In genomic region chr3:145105076-145105772, GRCm38 (mm10) we compare ENCODE assay signal across 17 mouse cellular contexts. TPM values are rescaled to one million over a fixed set of nuclear protein-coding genes. Genes with fewer than 3 reads are reported as not detected.
DNase-seq lines count a peak whose midpoint lies in the region; ATAC-seq lines count a peak whose summit lies in the region.
"Had no signal": no experiment of that assay in that cellular context is flagged by ENCODE, and none has a peak within 500 bp of the region (broad histone marks: within the 10 kb centered on the region; RNA-seq: fewer than 3 reads in every experiment).

No protein-coding gene starts in this region.

- no peak for ATAC-seq in hindbrain, embryonic 13.5 days (ENCODE audit: low FRiP score)
- ATAC-seq: intestine, embryonic 16.5 days; Patski had no signal

- H3K4me2 ChIP-seq in hindbrain, embryonic 13.5 days, result no peak overlapping the region
- H3K4me2 ChIP-seq: embryonic facial prominence, embryonic 15.5 days; midbrain, embryonic 12.5 days had no signal

- H3K4me1 ChIP-seq in hindbrain, embryonic 13.5 days (replicated peaks), result no peaks in the 10 kb centered on the region
- H3K4me1 ChIP-seq: embryonic facial prominence, embryonic 15.5 days; midbrain, embryonic 12.5 days had no signal

- no peak overlapping the region for H3K9ac ChIP-seq in hindbrain, embryonic 13.5 days
- H3K9ac ChIP-seq: embryonic facial prominence, embryonic 15.5 days; liver, embryonic 14.5 days; midbrain, embryonic 12.5 days had no signal

- no peaks in the 10 kb centered on the region for H3K9me3 ChIP-seq in hindbrain, embryonic 13.5 days
- H3K9me3 ChIP-seq: embryonic facial prominence, embryonic 15.5 days; midbrain, embryonic 12.5 days had no signal

- 85% methylated on average over 5 of the region's 5 CpGs for WGBS in hindbrain, embryonic 13.5 days

- no peak overlapping the region for H3K27ac ChIP-seq in hindbrain, embryonic 13.5 days
- H3K27ac ChIP-seq: embryonic facial prominence, embryonic 15.5 days; heart, embryonic 10.5 days; liver, embryonic 14.5 days; midbrain, embryonic 12.5 days had no signal

- no peaks in the 10 kb centered on the region for H3K27me3 ChIP-seq in hindbrain, embryonic 13.5 days
- H3K27me3 ChIP-seq: embryonic facial prominence, embryonic 15.5 days; midbrain, embryonic 12.5 days; Patski had no signal

- peak; percentile 83 for DNase-seq in heart, adult 11 months
- no peak for DNase-seq in heart, adult 9 months (ENCODE audit: low spot score in 2 of 2)
- DNase-seq in lung, postnatal 10 days, result peak; percentile 23
- DNase-seq in lung, postnatal 14 days, result no peak
- peak; percentile 87 for DNase-seq in fibroblast of lung, adult 2 months (ENCODE audit: low read depth)
- DNase-seq in skeletal muscle tissue, adult 2 months (ENCODE audit: low read depth, low spot score), result peak; percentile 54
- DNase-seq in right cerebral cortex, postnatal 36 days (ENCODE audit: low spot score in 2 of 2), result no peak
- DNase-seq: adrenal gland, adult 2 months; cerebellum, postnatal 25 days; thymus, postnatal 14 days had no signal

- no peaks in the 10 kb centered on the region for H3K36me3 ChIP-seq in hindbrain, embryonic 13.5 days
- H3K36me3 ChIP-seq: embryonic facial prominence, embryonic 15.5 days; heart, embryonic 10.5 days; midbrain, embryonic 12.5 days had no signal

- H3K4me3 ChIP-seq in hindbrain, embryonic 13.5 days, result no peak overlapping the region
- H3K4me3 ChIP-seq: embryonic facial prominence, embryonic 15.5 days; heart, embryonic 10.5 days; midbrain, embryonic 12.5 days had no signal

RNA-seq across cellular contexts. Expression of gene Clca2, which starts 6.0 kb away (rescaled TPM):
- 0.09 and 0.10 TPM in 2 replicates for polyA plus RNA-seq in hindbrain, embryonic 13.5 days (2015; fragmentation: Nextera tagmentation; extraction: Ambion mirVana)
- polyA plus RNA-seq: liver, embryonic 14.5 days had no signal

RNA-seq across cellular contexts. Expression of gene Odf2l, which starts 13.2 kb away (rescaled TPM):
- polyA plus RNA-seq in hindbrain, embryonic 13.5 days (2015; fragmentation: Nextera tagmentation; extraction: Ambion mirVana), result 17.1 and 17.9 TPM in 2 replicates

Comparison
In these comparisons a context has a peak if more than half of its experiments do, and no peak if none do; other contexts are left out.
1. DNase-seq: peak in heart, adult 11 months (single experiment), lung, postnatal 10 days (single experiment), fibroblast of lung, adult 2 months (single experiment) and skeletal muscle tissue, adult 2 months (single experiment); none in heart, adult 9 months (0 of 2), lung, postnatal 14 days (single experiment) and right cerebral cortex, postnatal 36 days (0 of 2).